Comparison of ENCODE assay signal across 9 mouse cellular contexts in genomic region chr10:127512307-127512666, GRCm38 (mm10). TPM values are rescaled to one million over a fixed set of nuclear protein-coding genes. Genes with fewer than 3 reads are reported as not detected.
DNase-seq lines count a peak whose midpoint lies in the region; ATAC-seq and TF ChIP-seq lines count a peak whose summit lies in the region.
"Had no signal": no experiment of that assay in that cellular context is flagged by ENCODE, and none has a peak within 500 bp of the region (broad histone marks: within the 10 kb centered on the region; RNA-seq: fewer than 3 reads in every experiment).

No protein-coding gene starts in this region.

- H3K4me3 ChIP-seq in kidney, embryonic 14.5 days (ENCODE audit: low read length), result peak overlapping the region; percentile 44
- peak overlapping the region; percentile 34; the same call in 1 of the 2 replicates for H3K4me3 ChIP-seq in cortical plate, adult 2 months (ENCODE audit: insufficient read depth, low read length)
- H3K4me3 ChIP-seq in hindbrain, embryonic 15.5 days, result peak overlapping the region; percentile 42
- peak overlapping the region; percentile 41 for H3K4me3 ChIP-seq in midbrain, embryonic 14.5 days (replicated peaks; ENCODE audit: low read depth, low read length)

- no peak for ATAC-seq in kidney, embryonic 14.5 days (ENCODE audit: low FRiP score, low TSS enrichment)
- ATAC-seq in hindbrain, embryonic 15.5 days (ENCODE audit: low FRiP score, low read depth), result no peak
- ATAC-seq in midbrain, embryonic 14.5 days (ENCODE audit: low FRiP score, low TSS enrichment), result no peak

- intact Hi-C loops in gastrocnemius, postnatal 14 days (cut with DNase I; ENCODE audit: low total_unique reads), result loop anchor here (2.0 kb wide), 1 partner anchor 23 kb away; the partner anchor contains the start of gene Nxph4

- no peak for DNase-seq in kidney, adult 18-20 months
- no peak for DNase-seq in midbrain, embryonic 14.5 days
- no peak for DNase-seq in left cerebral cortex, adult 18-20 months (ENCODE audit: low spot score in 2 of 2)
- DNase-seq in layer of hippocampus, postnatal 10 days (ENCODE audit: low spot score in 2 of 2), result no peak
- no peak for DNase-seq in gastrocnemius, postnatal 14 days

- peaks cover 54% of the 10 kb centered on the region for H3K4me1 ChIP-seq in kidney, embryonic 14.5 days (ENCODE audit: control insufficient read depth, insufficient read depth, low read length)
- H3K4me1 ChIP-seq in cortical plate, adult 2 months (ENCODE audit: control insufficient read depth, insufficient read depth, low read length), result peaks cover 7% of the 10 kb centered on the region
- peaks cover 96% of the 10 kb centered on the region for H3K4me1 ChIP-seq in hindbrain, embryonic 15.5 days (replicated peaks)
- peaks cover 81% of the 10 kb centered on the region for H3K4me1 ChIP-seq in midbrain, embryonic 14.5 days (ENCODE audit: control insufficient read depth, insufficient read depth, low read length)

- no peaks in the 10 kb centered on the region; the same call in 1 of the 2 replicates for H3K36me3 ChIP-seq in kidney, embryonic 14.5 days (ENCODE audit: control insufficient read depth, insufficient read depth, low read length)
- H3K36me3 ChIP-seq in hindbrain, embryonic 15.5 days, result no peaks in the 10 kb centered on the region
- H3K36me3 ChIP-seq in midbrain, embryonic 14.5 days (ENCODE audit: control insufficient read depth, insufficient read depth, low read length), result no peaks in the 10 kb centered on the region

- peak overlapping the region; percentile 83 for H3K4me2 ChIP-seq in kidney, embryonic 14.5 days (replicated peaks; ENCODE audit: low read depth, low read length)
- peak overlapping the region; percentile 97 for H3K4me2 ChIP-seq in hindbrain, embryonic 15.5 days
- H3K4me2 ChIP-seq in midbrain, embryonic 14.5 days (ENCODE audit: low read length), result peak overlapping the region; percentile 89

- H3K27me3 ChIP-seq in kidney, embryonic 14.5 days (ENCODE audit: control insufficient read depth, insufficient read depth, low read length), result peaks cover 76% of the 10 kb centered on the region
- H3K27me3 ChIP-seq in hindbrain, embryonic 15.5 days, result no peaks in the 10 kb centered on the region
- peaks cover 13% of the 10 kb centered on the region for H3K27me3 ChIP-seq in midbrain, embryonic 14.5 days (ENCODE audit: control insufficient read depth, insufficient read depth, low read length)
- H3K27me3 ChIP-seq: Patski had no signal

- no peak for TF ChIP-seq CTCF in cortical plate, adult 2 months (IDR thresholded peaks at IDR 0.05; ENCODE audit: extremely low read depth, insufficient read depth, low read length)

- no peaks in the 10 kb centered on the region for H3K9me3 ChIP-seq in kidney, embryonic 14.5 days (ENCODE audit: control insufficient read depth, low read length)
- no peaks in the 10 kb centered on the region for H3K9me3 ChIP-seq in hindbrain, embryonic 15.5 days
- no peaks in the 10 kb centered on the region for H3K9me3 ChIP-seq in midbrain, embryonic 14.5 days (ENCODE audit: control insufficient read depth, low read length)

- peak overlapping the region; percentile 35; the same call in 1 of the 2 replicates for H3K9ac ChIP-seq in kidney, embryonic 14.5 days (ENCODE audit: low read depth, low read length)
- H3K9ac ChIP-seq in hindbrain, embryonic 15.5 days, result peak overlapping the region; percentile 65
- peak overlapping the region; percentile 86 for H3K9ac ChIP-seq in midbrain, embryonic 14.5 days (replicated peaks; ENCODE audit: low read length)

- 5% methylated on average over 7 of the region's 7 CpGs for WGBS in kidney, embryonic 14.5 days
- under 1% methylated on average over 7 of the region's 7 CpGs for WGBS in hindbrain, embryonic 15.5 days
- WGBS in midbrain, embryonic 14.5 days, result 4% methylated on average over 7 of the region's 7 CpGs

- TF ChIP-seq POLR2A in cortical plate, adult 2 months (IDR thresholded peaks at IDR 0.05; ENCODE audit: extremely low read depth, insufficient read depth, low read length), result no peak

- H3K27ac ChIP-seq in kidney, embryonic 14.5 days (ENCODE audit: low read depth, low read length), result no peak overlapping the region
- H3K27ac ChIP-seq in cortical plate, adult 2 months (ENCODE audit: insufficient read depth, low read length), result peak overlapping the region; percentile 93
- H3K27ac ChIP-seq in hindbrain, embryonic 15.5 days (replicated peaks), result peak overlapping the region; percentile 99
- peak overlapping the region; percentile 99 for H3K27ac ChIP-seq in midbrain, embryonic 14.5 days (replicated peaks; ENCODE audit: low read depth, low read length)

RNA-seq across cellular contexts. Expression of gene Ndufa4l2, which starts 2.5 kb away (rescaled TPM):
- 27.1 and 32.7 TPM in 2 replicates for polyA plus RNA-seq in kidney, embryonic 14.5 days (2014; fragmentation: Nextera tagmentation; extraction: Ambion mirVana)
- 10.0 and 10.6 TPM in 2 replicates for polyA plus RNA-seq in cortical plate, adult 2 months (2012; rRNA removed)
- polyA plus RNA-seq in hindbrain, embryonic 15.5 days (2015; fragmentation: Nextera tagmentation; extraction: Ambion mirVana), result 20.7 and 24.4 TPM in 2 replicates
- 14.2 and 18.6 TPM in 2 replicates for polyA plus RNA-seq in midbrain, embryonic 14.5 days (2014; fragmentation: Nextera tagmentation; extraction: Ambion mirVana)
- total RNA-seq in left cerebral cortex, adult 18-20 months (2021), result 1 to 10 TPM; 3.5 to 5.2 TPM
- total RNA-seq in layer of hippocampus, postnatal 10 days (2021), result 1 to 10 TPM; 6.8 to 7.9 TPM
- 10 to 100 TPM; 23.3 to 25.3 TPM for total RNA-seq in gastrocnemius, postnatal 14 days (2021)

RNA-seq across cellular contexts. Expression of gene Shmt2, which starts 10.0 kb away (rescaled TPM):
- polyA plus RNA-seq in kidney, embryonic 14.5 days (2014; fragmentation: Nextera tagmentation; extraction: Ambion mirVana), result 68.9 and 99.8 TPM in 2 replicates
- 38.6 and 39.7 TPM in 2 replicates for polyA plus RNA-seq in cortical plate, adult 2 months (2012; rRNA removed)
- 56.2 and 64.8 TPM in 2 replicates for polyA plus RNA-seq in hindbrain, embryonic 15.5 days (2015; fragmentation: Nextera tagmentation; extraction: Ambion mirVana)
- 48.9 and 50.7 TPM in 2 replicates for polyA plus RNA-seq in midbrain, embryonic 14.5 days (2014; fragmentation: Nextera tagmentation; extraction: Ambion mirVana)
- total RNA-seq in left cerebral cortex, adult 18-20 months (2021), result 10 to 100 TPM; 23.4 to 27.0 TPM
- 10 to 100 TPM; 36.2 to 36.3 TPM for total RNA-seq in layer of hippocampus, postnatal 10 days (2021)
- total RNA-seq in gastrocnemius, postnatal 14 days (2021), result 10 to 100 TPM; 29.4 to 33.1 TPM

RNA-seq across cellular contexts. Expression of gene Stac3, which starts 10.8 kb away (rescaled TPM):
- 0.39 and 0.50 TPM in 2 replicates for polyA plus RNA-seq in kidney, embryonic 14.5 days (2014; fragmentation: Nextera tagmentation; extraction: Ambion mirVana)
- polyA plus RNA-seq in cortical plate, adult 2 months (2012; rRNA removed), result 9.5 and 10.6 TPM in 2 replicates
- 2.5 and 2.9 TPM in 2 replicates for polyA plus RNA-seq in hindbrain, embryonic 15.5 days (2015; fragmentation: Nextera tagmentation; extraction: Ambion mirVana)
- polyA plus RNA-seq in midbrain, embryonic 14.5 days (2014; fragmentation: Nextera tagmentation; extraction: Ambion mirVana), result 0.32 and 1.0 TPM in 2 replicates
- total RNA-seq in left cerebral cortex, adult 18-20 months (2021), result 1 to 10 TPM; 3.9 to 4.8 TPM
- total RNA-seq in layer of hippocampus, postnatal 10 days (2021), result 1 to 10 TPM; 3.5 to 5.3 TPM
- 100 to 1,000 TPM; 315 to 336 TPM for total RNA-seq in gastrocnemius, postnatal 14 days (2021)

RNA-seq across cellular contexts. Expression of gene Nxph4, which starts 22.1 kb away (rescaled TPM):
- polyA plus RNA-seq in kidney, embryonic 14.5 days (2014; fragmentation: Nextera tagmentation; extraction: Ambion mirVana), result 0.49 and 1.2 TPM in 2 replicates
- 3.0 and 3.8 TPM in 2 replicates for polyA plus RNA-seq in cortical plate, adult 2 months (2012; rRNA removed)
- polyA plus RNA-seq in hindbrain, embryonic 15.5 days (2015; fragmentation: Nextera tagmentation; extraction: Ambion mirVana), result 161 and 194 TPM in 2 replicates
- 106 and 134 TPM in 2 replicates for polyA plus RNA-seq in midbrain, embryonic 14.5 days (2014; fragmentation: Nextera tagmentation; extraction: Ambion mirVana)
- 1 to 10 TPM; 7.6 to 8.3 TPM for total RNA-seq in left cerebral cortex, adult 18-20 months (2021)
- 1 to 10 TPM; 5.2 to 6.5 TPM for total RNA-seq in layer of hippocampus, postnatal 10 days (2021)
- total RNA-seq in gastrocnemius, postnatal 14 days (2021), result 1 to 10 TPM; 1.3 to 1.5 TPM

Comparison
In these comparisons a context has a peak if more than half of its experiments do, and no peak if none do; other contexts are left out.
1. H3K9ac ChIP-seq: peak in every context shown above with its lines; median percentile 86 in midbrain, embryonic 14.5 days; 65 in hindbrain, embryonic 15.5 days; 35 in kidney, embryonic 14.5 days.